Mouse (Mus musculus): ENCODE data around the gene Slx1b.

DNA sequence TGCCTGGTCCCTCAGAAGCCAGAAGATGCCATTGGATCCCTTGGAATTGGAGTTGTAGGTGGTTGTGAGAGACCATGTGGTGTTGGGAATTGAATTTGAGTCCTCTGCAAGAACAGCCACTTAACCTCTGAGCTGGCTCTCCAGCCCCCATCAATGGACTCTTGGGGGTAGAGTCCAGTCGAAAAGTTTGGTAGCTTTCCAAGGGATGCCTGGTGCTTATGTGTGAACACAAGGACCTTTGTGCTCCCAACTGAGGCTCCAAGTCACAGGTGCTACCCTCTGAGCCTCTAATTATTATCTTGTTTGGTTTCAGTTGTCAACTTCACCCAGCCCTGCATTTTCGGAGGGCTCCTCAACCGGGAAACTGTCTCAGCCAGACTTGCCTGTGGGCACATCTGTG is 4.8 kb downstream of the Slx1b start:
- TF ChIP-seq MAFK (IDR thresholded peaks at IDR 0.05; ENCODE audit: insufficient read depth, low read depth, low read length) (no peak), ZNF384 (IDR thresholded peaks at IDR 0.05; ENCODE audit: low read depth, low read length) (no peak), HCFC1 (IDR thresholded peaks at IDR 0.05; ENCODE audit: borderline replicate concordance, insufficient read depth, low read length) (no peak), CHD2 (IDR thresholded peaks at IDR 0.05; ENCODE audit: low read depth, low read length) (no peak)

Data from ES-E14 (cell line).